Mouse (Mus musculus) heart, postnatal 0 days (tissue): ENCODE results near the gene Taf5l. TPM values are rescaled to one million over a fixed set of nuclear protein-coding genes. Genes with fewer than 3 reads are reported as not detected.
"Not testable (repeated sequence)": the region's sequence is repeated elsewhere in the genome, so short reads cannot be mapped to it uniquely, and the experiment has no call there.

Experiments used
- ATAC-seq: fragments of 200-750 bp; cut with Nextera tagmentation; 2 replicates; pipeline ENCODE4 v1.8.0; 2017; ENCODE audit warnings: low read depth, moderate number of reproducible peaks, moderate library complexity; ENCODE audit not compliant: insufficient read depth
- DNase-seq: peaks from one replicate; pipeline ENCODE4 v3.0.0-alpha.2; 2016; ENCODE audit warnings: low spot score
- H3K27ac ChIP-seq: fragments of 300-500 bp; sonication (generic); 2 replicates; pipeline ENCODE4 v1.5.1; 2014; ENCODE audit warnings: low read depth, mild to moderate bottlenecking
- H3K27me3 ChIP-seq: fragments of 300-500 bp; sonication (generic); 2 replicates; pipeline ENCODE4 v1.6.1; 2014; ENCODE audit warnings: low read length, mixed read lengths; ENCODE audit not compliant: control insufficient read depth, insufficient read depth
- H3K36me3 ChIP-seq: fragments of 300-500 bp; sonication (generic); replicated peaks from 2 replicates; pipeline ENCODE4 v1.6.1; 2014; ENCODE audit warnings: low read length, mixed read lengths; ENCODE audit not compliant: control insufficient read depth, insufficient read depth
- H3K4me1 ChIP-seq: fragments of 300-500 bp; sonication (generic); 2 replicates; pipeline ENCODE4 v1.6.1; 2014; ENCODE audit warnings: antibody characterized with exemption; ENCODE audit not compliant: control insufficient read depth, insufficient read depth
- H3K4me2 ChIP-seq: fragments of 300-500 bp; sonication (generic); 2 replicates; pipeline ENCODE4 v1.6.1; 2014; ENCODE audit warnings: low read depth, mild to moderate bottlenecking, low read length, moderate library complexity
- H3K4me3 ChIP-seq: fragments of 300-500 bp; sonication (generic); 2 replicates; pipeline ENCODE4 v1.5.1; 2014; ENCODE audit warnings: low read depth, low read length
- H3K9ac ChIP-seq: fragments of 300-500 bp; sonication (generic); replicated peaks from 2 replicates; pipeline ENCODE4 v1.6.1; 2014; ENCODE audit warnings: low read depth, low read length, mixed read lengths
- H3K9me3 ChIP-seq: fragments of 300-500 bp; sonication (generic); replicated peaks from 2 replicates; pipeline ENCODE4 v1.6.1; 2016; ENCODE audit warnings: low read length; ENCODE audit not compliant: control insufficient read depth
- CTCF ChIP-seq: IDR thresholded peaks from 2 replicates; pipeline ENCODE4 v1.5.1; 2016; ENCODE audit warnings: antibody characterized with exemption, control low read depth, low read depth
- EP300 ChIP-seq: IDR thresholded peaks from 2 replicates; pipeline ENCODE4 v1.6.1; 2016; ENCODE audit warnings: antibody characterized with exemption, low read depth
- WGBS: fragments of 180-500 bp; shearing (Covaris S2); extraction: QIAGEN DNeasy Blood & Tissue Kit; methylation state at CpG from one replicate; pipeline ENCODE4 v1.1.7; 2014; 5-methylcytosine and 5-hydroxymethylcytosine counted together
- polyA plus RNA-seq: library from polyadenylated mRNA; unstranded; fragments of >200 nt; fragmentation: Nextera tagmentation; extraction: Ambion mirVana; gene quantifications from 2 replicates; pipeline ENCODE4 v1.2.1, GENCODE M21; 2015
- total RNA-seq: library from RNA; depleted of rRNA; stranded (reverse); fragments of >200 nt; gene quantifications from 2 replicates; pipeline ENCODE4 v1.2.3, GENCODE M21; 2014; ENCODE audit warnings: low replicate concordance

Taf5l gene
- total and polyA plus RNA-seq, 2 experiments from 2014 or later, result 17.2 to 46.3 TPM

DNA sequence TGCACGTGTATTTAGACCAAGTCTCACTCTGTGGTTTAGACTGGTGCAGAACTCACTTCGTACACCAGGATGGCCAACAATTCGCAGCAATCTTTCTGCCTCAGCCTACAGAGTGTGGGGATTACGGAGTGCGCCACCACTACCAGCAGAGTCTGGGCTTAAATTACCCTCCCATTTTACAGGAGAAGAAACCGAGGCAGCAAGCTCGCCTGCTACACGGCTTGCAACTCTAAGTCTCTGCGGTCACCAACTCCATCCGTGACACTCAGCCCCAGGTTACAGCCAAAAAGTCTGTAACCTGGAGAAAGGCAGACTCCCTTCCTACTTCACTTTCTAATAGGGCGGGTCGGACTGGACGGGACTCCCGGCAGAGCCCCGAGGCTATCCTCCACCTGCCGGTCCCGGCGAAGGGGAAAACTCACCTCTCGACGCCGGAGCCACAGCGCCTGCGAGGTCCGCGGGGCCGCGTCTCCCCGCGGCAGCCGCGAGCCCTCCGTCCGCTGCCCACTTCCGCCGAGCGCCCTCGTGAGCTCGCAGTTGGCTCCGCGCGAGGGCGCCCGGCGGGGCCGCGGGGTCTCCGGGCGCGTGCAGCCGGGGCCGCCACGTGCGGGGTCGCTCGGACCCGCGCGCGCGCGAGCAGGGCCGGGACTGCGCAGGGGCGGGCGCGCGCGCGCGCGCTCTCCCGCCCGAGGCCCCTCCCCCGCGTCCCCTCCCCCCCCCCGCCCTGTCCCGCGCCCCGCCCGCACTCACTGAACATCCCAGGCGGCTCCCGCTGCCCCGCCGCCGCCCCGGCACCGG is 559 bp downstream of the Taf5l start:
- H3K4me2 ChIP-seq, result peak overlapping the region; percentile 95
- H3K4me3 ChIP-seq, result peak overlapping the region; percentile 92
- H3K9ac ChIP-seq, result peak overlapping the region; percentile 81
- peaks cover 29% of the 10 kb centered on the region for H3K4me1 ChIP-seq
- under 1% methylated on average over 54 of the region's 87 CpGs for WGBS
- TF ChIP-seq CTCF, result no peak; the same call in 1 of the 2 replicates
- ATAC-seq, result peak; percentile 87
- H3K27ac ChIP-seq, result peak overlapping the region; percentile 91
- DNase-seq, result peak; percentile 44
- peaks cover 10% of the 10 kb centered on the region for H3K36me3 ChIP-seq
- H3K27me3 ChIP-seq, result no peaks in the 10 kb centered on the region
- H3K9me3 ChIP-seq, result no peaks in the 10 kb centered on the region

DNA sequence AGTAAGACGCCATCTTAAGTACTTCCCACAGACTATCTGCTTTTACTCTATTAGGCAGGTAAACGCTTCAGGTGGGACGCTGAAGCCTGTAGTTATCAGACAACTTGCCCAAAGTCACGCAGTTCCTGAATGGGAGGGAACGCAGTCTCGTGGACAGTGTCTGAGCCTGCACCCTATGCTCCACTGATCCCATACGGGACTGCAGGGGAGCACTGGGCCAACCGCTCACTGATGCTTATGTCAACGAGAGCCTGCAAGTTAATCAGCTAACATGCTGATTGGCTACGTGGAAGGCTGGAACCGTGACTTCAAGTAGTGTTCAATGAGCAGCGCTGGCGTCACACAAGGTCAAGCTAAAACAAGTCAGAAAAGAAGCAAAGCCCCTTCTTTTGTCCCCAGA is 1.4 kb downstream of the Taf5l start:
- H3K4me2 ChIP-seq, result peak overlapping the region; percentile 95
- no peak for ATAC-seq
- peaks cover 29% of the 10 kb centered on the region for H3K4me1 ChIP-seq
- peak; percentile 15 for DNase-seq
- peaks cover 9% of the 10 kb centered on the region for H3K36me3 ChIP-seq
- H3K27ac ChIP-seq, result 0 out of 2 replicates have a peak overlapping the region, but pooled peaks have one; percentile 11
- peak overlapping the region; percentile 92 for H3K4me3 ChIP-seq
- 24% methylated on average over 13 of the region's 13 CpGs for WGBS
- no peaks in the 10 kb centered on the region for H3K27me3 ChIP-seq
- 0 out of 2 replicates have a peak overlapping the region, but pooled peaks have one; percentile 81 for H3K9ac ChIP-seq
- H3K9me3 ChIP-seq, result no peaks in the 10 kb centered on the region
- no peak for TF ChIP-seq CTCF
- no peak for TF ChIP-seq EP300

DNA sequence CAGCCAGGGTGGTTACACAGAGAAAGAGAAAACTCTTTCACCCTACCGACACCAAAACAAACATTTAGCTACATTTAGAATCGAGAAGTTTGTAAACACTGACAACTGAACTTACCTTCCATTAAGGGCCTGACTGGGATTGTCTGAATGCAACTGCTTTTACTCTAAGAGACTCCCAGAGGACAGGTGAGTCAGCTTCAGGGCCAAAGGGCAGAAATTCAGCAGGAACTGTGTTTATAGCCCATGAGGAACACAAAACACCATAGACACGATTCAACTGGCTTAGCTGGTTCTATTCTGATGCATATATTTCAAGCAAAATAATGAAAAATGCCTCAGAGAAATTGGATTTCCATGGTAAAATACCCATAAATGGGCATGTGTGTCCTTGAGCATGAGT is 6.4 kb downstream of the Taf5l start:
- Histone ChIP-seq H3K4me1 (peaks cover 21% of the 10 kb centered on the region), H3K4me3 (no peak overlapping the region), H3K27ac (no peak overlapping the region), H3K9ac (no peak overlapping the region), H3K27me3 (no peaks in the 10 kb centered on the region), H3K36me3 (0 out of 2 replicates have a peak, but pooled peaks cover 3% of the 10 kb centered on the region), H3K9me3 (no peaks in the 10 kb centered on the region), H3K4me2 (no peak overlapping the region)
- 81% methylated on average over 3 of the region's 3 CpGs for WGBS
- TF ChIP-seq EP300 (no peak), CTCF (no peak)
- DNase-seq (no peak), ATAC-seq (no peak)

DNA sequence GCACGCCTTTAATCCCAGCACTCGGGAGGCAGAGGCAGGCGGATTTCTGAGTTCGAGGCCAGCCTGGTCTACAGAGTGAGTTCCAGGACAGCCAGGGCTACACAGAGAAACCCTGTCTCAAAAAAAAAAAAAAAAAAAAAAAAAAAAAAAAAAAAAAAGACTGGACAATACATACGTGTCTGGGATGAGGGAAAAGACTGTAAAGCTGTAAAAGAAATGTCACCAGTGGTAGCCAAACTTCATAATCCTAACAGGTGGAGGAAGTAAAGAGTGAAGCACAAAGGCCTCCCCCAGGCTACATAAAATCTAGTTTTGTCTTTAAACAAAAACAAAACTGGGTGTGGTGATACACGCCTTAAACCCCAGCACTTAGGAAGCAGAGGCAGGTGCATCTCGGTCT is 6.9 kb downstream of the Taf5l start:
- peaks cover 17% of the 10 kb centered on the region for H3K4me1 ChIP-seq
- not testable (repeated sequence) for DNase-seq, ATAC-seq, H3K36me3 ChIP-seq, H3K27ac ChIP-seq, H3K27me3 ChIP-seq, H3K9ac ChIP-seq, H3K9me3 ChIP-seq, H3K4me3 ChIP-seq, H3K4me2 ChIP-seq
- WGBS, result 95% methylated on average over 7 of the region's 7 CpGs

DNA sequence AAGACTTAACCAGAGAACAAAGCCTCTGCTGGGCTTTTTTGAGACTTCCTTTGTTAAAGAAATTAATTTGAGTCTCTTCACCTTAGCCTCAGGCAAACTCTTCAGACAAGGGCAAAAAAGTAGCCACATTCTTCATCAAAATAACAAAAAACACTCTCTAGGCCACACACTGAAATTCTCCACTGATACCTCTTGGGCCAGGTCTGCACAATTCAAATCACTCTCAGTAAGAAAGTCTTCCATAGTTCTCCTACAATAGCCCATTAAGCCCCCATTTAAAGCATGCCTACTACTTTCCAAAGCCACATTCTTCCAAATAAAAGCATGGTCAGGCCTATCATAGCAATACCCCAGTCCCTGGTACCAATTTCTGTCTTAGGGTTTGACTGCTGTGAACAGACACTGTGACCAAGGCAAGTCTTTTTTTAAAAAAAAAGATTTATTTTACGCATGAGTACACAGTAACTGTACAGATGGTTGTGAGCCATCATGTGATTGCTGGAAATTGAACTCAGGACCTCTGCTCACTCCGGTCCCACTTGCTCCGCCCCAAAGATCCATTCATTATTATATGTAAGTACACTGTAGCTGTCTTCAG is 9.1 kb downstream of the Taf5l start:
- Histone ChIP-seq H3K27ac (peak overlapping the region; percentile 36), H3K4me1 (peaks cover 5% of the 10 kb centered on the region), H3K9me3 (no peaks in the 10 kb centered on the region), H3K36me3 (peaks cover 29% of the 10 kb centered on the region), H3K9ac (no peak overlapping the region), H3K4me3 (no peak overlapping the region), H3K4me2 (no peak overlapping the region), H3K27me3 (no peaks in the 10 kb centered on the region)
- no peak for TF ChIP-seq EP300
- TF ChIP-seq CTCF, result no peak
- no peak for DNase-seq
- ATAC-seq, result no peak
- WGBS, result 98% methylated on average over 3 of the region's 3 CpGs
